Comparison of ENCODE assay signal across 12 mouse cellular contexts in genomic region chr12:112744211-112744610, GRCm38 (mm10). TPM values are rescaled to one million over a fixed set of nuclear protein-coding genes. Genes with fewer than 3 reads are reported as not detected.
DNase-seq lines count a peak whose midpoint lies in the region; ATAC-seq and TF ChIP-seq lines count a peak whose summit lies in the region.
"Had no signal": no experiment of that assay in that cellular context is flagged by ENCODE, and none has a peak within 500 bp of the region (broad histone marks: within the 10 kb centered on the region; RNA-seq: fewer than 3 reads in every experiment).

No protein-coding gene starts in this region.

- H3K9ac ChIP-seq in heart, embryonic 13.5 days: peak overlapping the region; percentile 58
- no peak overlapping the region for H3K9ac ChIP-seq in heart, adult 2 months (ENCODE audit: low read depth, low read length)
- H3K9ac ChIP-seq in midbrain, embryonic 13.5 days (replicated peaks): peak overlapping the region; percentile 36; the same call in 1 of the 2 replicates
- no peak overlapping the region for H3K9ac ChIP-seq in midbrain, embryonic 14.5 days (replicated peaks; ENCODE audit: low read length)
- H3K9ac ChIP-seq in limb, embryonic 11.5 days (ENCODE audit: low read length): peak overlapping the region; percentile 22; the same call in 1 of the 2 replicates
- H3K9ac ChIP-seq: kidney, embryonic 15.5 days had no signal

- no peak for TF ChIP-seq POLR2A in heart, adult 2 months (IDR thresholded peaks at IDR 0.05; ENCODE audit: insufficient read depth, low read depth, low read length)

- no peak overlapping the region for H3K4me2 ChIP-seq in heart, embryonic 13.5 days
- no peak overlapping the region for H3K4me2 ChIP-seq in midbrain, embryonic 13.5 days (replicated peaks)
- no peak overlapping the region for H3K4me2 ChIP-seq in midbrain, embryonic 14.5 days (ENCODE audit: low read length)
- no peak overlapping the region for H3K4me2 ChIP-seq in limb, embryonic 11.5 days (ENCODE audit: low read depth, severe bottlenecking)
- H3K4me2 ChIP-seq: kidney, embryonic 15.5 days had no signal

- no peak for TF ChIP-seq EP300 in heart, adult 2 months (IDR thresholded peaks at IDR 0.05; ENCODE audit: insufficient read depth, low read depth, low read length)

- no peak overlapping the region for H3K4me3 ChIP-seq in heart, embryonic 13.5 days
- no peak overlapping the region for H3K4me3 ChIP-seq in heart, adult 2 months
- H3K4me3 ChIP-seq in midbrain, embryonic 13.5 days (replicated peaks): no peak overlapping the region
- no peak overlapping the region for H3K4me3 ChIP-seq in midbrain, embryonic 14.5 days (replicated peaks; ENCODE audit: low read depth, low read length)
- no peak overlapping the region for H3K4me3 ChIP-seq in limb, embryonic 11.5 days (ENCODE audit: low read depth, low read length)
- H3K4me3 ChIP-seq: kidney, embryonic 15.5 days had no signal

- peaks cover 27% of the 10 kb centered on the region for H3K36me3 ChIP-seq in heart, embryonic 13.5 days
- no peaks in the 10 kb centered on the region for H3K36me3 ChIP-seq in heart, adult 2 months (ENCODE audit: control insufficient read depth, insufficient read depth, low read length)
- H3K36me3 ChIP-seq in midbrain, embryonic 13.5 days: peaks cover 41% of the 10 kb centered on the region
- H3K36me3 ChIP-seq in midbrain, embryonic 14.5 days (ENCODE audit: control insufficient read depth, insufficient read depth, low read length): peaks cover 50% of the 10 kb centered on the region
- H3K36me3 ChIP-seq in limb, embryonic 11.5 days (ENCODE audit: control insufficient read depth, insufficient read depth, low read length): peaks cover 3% of the 10 kb centered on the region; the same call in 1 of the 2 replicates
- H3K36me3 ChIP-seq: G1E had no signal

- no peak for TF ChIP-seq CTCF in heart, adult 2 months (IDR thresholded peaks at IDR 0.05)

- WGBS in heart, embryonic 13.5 days: 73% methylated on average over 11 of the region's 11 CpGs
- 75% methylated on average over 11 of the region's 11 CpGs for WGBS in heart, adult 2 months
- 86% methylated on average over 11 of the region's 11 CpGs for WGBS in midbrain, embryonic 13.5 days
- WGBS in midbrain, embryonic 14.5 days: 90% methylated on average over 11 of the region's 11 CpGs
- WGBS in limb, embryonic 11.5 days: 72% methylated on average over 11 of the region's 11 CpGs

- no peaks in the 10 kb centered on the region for H3K79me2 ChIP-seq in heart, adult 2 months (replicated peaks; ENCODE audit: control insufficient read depth, insufficient read depth, low read length)

- no peaks in the 10 kb centered on the region for H3K9me3 ChIP-seq in heart, embryonic 13.5 days
- H3K9me3 ChIP-seq in midbrain, embryonic 13.5 days: no peaks in the 10 kb centered on the region
- no peaks in the 10 kb centered on the region for H3K9me3 ChIP-seq in midbrain, embryonic 14.5 days (ENCODE audit: control insufficient read depth, low read length)
- no peaks in the 10 kb centered on the region for H3K9me3 ChIP-seq in limb, embryonic 11.5 days (ENCODE audit: control insufficient read depth, low read length)
- H3K9me3 ChIP-seq: G1E; kidney, embryonic 15.5 days had no signal

- intact Hi-C loops in heart, adult 2 months (cut with DNase I): no loop called here

- H3K27me3 ChIP-seq in heart, embryonic 13.5 days (replicated peaks): no peaks in the 10 kb centered on the region
- H3K27me3 ChIP-seq in heart, adult 2 months (ENCODE audit: control insufficient read depth, insufficient read depth, low read length): no peaks in the 10 kb centered on the region
- H3K27me3 ChIP-seq in midbrain, embryonic 13.5 days: no peaks in the 10 kb centered on the region
- H3K27me3 ChIP-seq in midbrain, embryonic 14.5 days (ENCODE audit: control insufficient read depth, insufficient read depth, low read length): no peaks in the 10 kb centered on the region
- no peaks in the 10 kb centered on the region for H3K27me3 ChIP-seq in limb, embryonic 11.5 days (ENCODE audit: control insufficient read depth, insufficient read depth, low read length)
- H3K27me3 ChIP-seq: kidney, embryonic 15.5 days had no signal

- H3K27ac ChIP-seq in heart, embryonic 13.5 days (replicated peaks): no peak overlapping the region
- H3K27ac ChIP-seq in heart, adult 2 months: no peak overlapping the region
- H3K27ac ChIP-seq in midbrain, embryonic 13.5 days: no peak overlapping the region
- H3K27ac ChIP-seq in midbrain, embryonic 14.5 days (replicated peaks; ENCODE audit: low read depth, low read length): no peak overlapping the region
- H3K27ac ChIP-seq in limb, embryonic 11.5 days (replicated peaks; ENCODE audit: low read depth, low read length): no peak overlapping the region
- H3K27ac ChIP-seq: kidney, embryonic 15.5 days had no signal

- no peak for ATAC-seq in heart, embryonic 13.5 days (ENCODE audit: extremely low read depth, insufficient number of reproducible peaks, low FRiP score, low TSS enrichment)
- ATAC-seq in midbrain, embryonic 13.5 days: no peak
- no peak for ATAC-seq in midbrain, embryonic 14.5 days (ENCODE audit: low FRiP score, low TSS enrichment)
- ATAC-seq in limb, embryonic 11.5 days (ENCODE audit: insufficient number of reproducible peaks, low FRiP score, low TSS enrichment, low read depth): no peak
- ATAC-seq in megakaryocyte, adult 5-6 weeks (ENCODE audit: poor library complexity, severe bottlenecking): no peak

- H3K4me1 ChIP-seq in heart, embryonic 13.5 days: peaks cover 34% of the 10 kb centered on the region
- H3K4me1 ChIP-seq in heart, adult 2 months (ENCODE audit: control insufficient read depth, insufficient read depth, low read length): peaks cover 7% of the 10 kb centered on the region
- peaks cover 26% of the 10 kb centered on the region for H3K4me1 ChIP-seq in midbrain, embryonic 13.5 days (replicated peaks)
- H3K4me1 ChIP-seq in midbrain, embryonic 14.5 days (ENCODE audit: control insufficient read depth, insufficient read depth, low read length): peaks cover 9% of the 10 kb centered on the region
- H3K4me1 ChIP-seq in limb, embryonic 11.5 days (ENCODE audit: control insufficient read depth, insufficient read depth, low read length): peaks cover 8% of the 10 kb centered on the region

- peak; percentile 3 for DNase-seq in adrenal gland, postnatal 25 days
- DNase-seq in adrenal gland, adult (ENCODE audit: inconsistent age in 2 of 2, low spot score in 1 of 2): no peak
- no peak for DNase-seq in heart, adult 2 months
- DNase-seq in midbrain, embryonic 14.5 days: no peak
- no peak for DNase-seq in limb, embryonic 11.5 days (ENCODE audit: low spot score)
- DNase-seq: lung, adult 18-20 months had no signal

RNA-seq across cellular contexts. Expression of gene Pld4, which starts 16.2 kb away (rescaled TPM):
- total RNA-seq in adrenal gland, postnatal 25 days (2021): 6.4 and 6.8 TPM in 2 replicates
- 5.5 and 7.0 TPM in 2 replicates for polyA plus RNA-seq in heart, embryonic 13.5 days (2015; fragmentation: Nextera tagmentation; extraction: Ambion mirVana)
- total RNA-seq in heart, adult 2 months (2021): 1 to 10 TPM; 6.6 to 6.8 TPM
- polyA plus RNA-seq in heart, adult 2 months (2012; rRNA removed): 17.2 and 23.5 TPM in 2 replicates
- polyA plus RNA-seq in midbrain, embryonic 13.5 days (2015; fragmentation: Nextera tagmentation; extraction: Ambion mirVana): 5.2 and 6.4 TPM in 2 replicates
- polyA plus RNA-seq in midbrain, embryonic 14.5 days (2014; fragmentation: Nextera tagmentation; extraction: Ambion mirVana): 3.3 and 6.0 TPM in 2 replicates
- 2.8 TPM in 2 replicates for polyA plus RNA-seq in limb, embryonic 11.5 days (2014; fragmentation: Nextera tagmentation; extraction: Ambion mirVana)
- 532 and 545 TPM in 2 replicates for total RNA-seq in megakaryocyte, adult 5-6 weeks (2015)
- total RNA-seq in megakaryocyte, adult 5-6 weeks (2017): 316 and 364 TPM in 2 replicates

RNA-seq across cellular contexts. Expression of gene Cep170b, which starts 24.0 kb away (rescaled TPM):
- 42.4 and 58.1 TPM in 2 replicates for total RNA-seq in adrenal gland, postnatal 25 days (2021)
- polyA plus RNA-seq in heart, embryonic 13.5 days (2015; fragmentation: Nextera tagmentation; extraction: Ambion mirVana): 4.0 and 4.3 TPM in 2 replicates
- total RNA-seq in heart, adult 2 months (2021): 10 to 100 TPM; 10.8 to 11.5 TPM
- polyA plus RNA-seq in heart, adult 2 months (2012; rRNA removed): 9.6 and 10.7 TPM in 2 replicates
- polyA plus RNA-seq in midbrain, embryonic 13.5 days (2015; fragmentation: Nextera tagmentation; extraction: Ambion mirVana): 20.2 and 22.0 TPM in 2 replicates
- polyA plus RNA-seq in midbrain, embryonic 14.5 days (2014; fragmentation: Nextera tagmentation; extraction: Ambion mirVana): 31.7 and 33.7 TPM in 2 replicates
- 9.5 and 9.6 TPM in 2 replicates for polyA plus RNA-seq in limb, embryonic 11.5 days (2014; fragmentation: Nextera tagmentation; extraction: Ambion mirVana)
- total RNA-seq in megakaryocyte, adult 5-6 weeks (2015): 0.41 and 1.2 TPM in 2 replicates
- 0.20 and 0.22 TPM in 2 replicates for total RNA-seq in megakaryocyte, adult 5-6 weeks (2017)
- total RNA-seq: monocyte, adult 5-6 weeks had no signal
- polyA plus RNA-seq: G1E had no signal

RNA-seq across cellular contexts. Expression of gene Ahnak2, which starts 58.2 kb away (rescaled TPM):
- total RNA-seq in adrenal gland, postnatal 25 days (2021): 5.1 and 5.7 TPM in 2 replicates
- 1.1 and 1.2 TPM in 2 replicates for polyA plus RNA-seq in heart, embryonic 13.5 days (2015; fragmentation: Nextera tagmentation; extraction: Ambion mirVana)
- 10 to 100 TPM; 14.8 to 15.7 TPM for total RNA-seq in heart, adult 2 months (2021)
- polyA plus RNA-seq in heart, adult 2 months (2012; rRNA removed): 5.4 and 7.5 TPM in 2 replicates
- 0.31 and 0.37 TPM in 2 replicates for polyA plus RNA-seq in midbrain, embryonic 13.5 days (2015; fragmentation: Nextera tagmentation; extraction: Ambion mirVana)
- 0.62 and 0.75 TPM in 2 replicates for polyA plus RNA-seq in midbrain, embryonic 14.5 days (2014; fragmentation: Nextera tagmentation; extraction: Ambion mirVana)
- polyA plus RNA-seq in limb, embryonic 11.5 days (2014; fragmentation: Nextera tagmentation; extraction: Ambion mirVana): 0.17 and 0.40 TPM in 2 replicates
- total RNA-seq in megakaryocyte, adult 5-6 weeks (2015): not detected in 2 replicates
- total RNA-seq in megakaryocyte, adult 5-6 weeks (2017): 0.04 and 0.15 TPM in 2 replicates

Comparison
In these comparisons a context has a peak if more than half of its experiments do, and no peak if none do; other contexts are left out.
1. H3K9ac ChIP-seq: peak in heart, embryonic 13.5 days (single experiment), midbrain, embryonic 13.5 days (single experiment) and limb, embryonic 11.5 days (single experiment); none in heart, adult 2 months (single experiment) and midbrain, embryonic 14.5 days (single experiment).